Mouse (Mus musculus) stomach, postnatal 0 days (tissue): ENCODE data around the gene Prkag3. TPM values are rescaled to one million over a fixed set of nuclear protein-coding genes. Genes with fewer than 3 reads are reported as not detected.

Experiments used
- ATAC-seq: fragments of 200-750 bp; cut with Nextera tagmentation; 2 replicates; pipeline ENCODE4 v1.8.0; 2017; ENCODE audit not compliant: low FRiP score, low TSS enrichment
- DNase-seq: peaks from one replicate; pipeline ENCODE4 v3.0.0-alpha.2; 2016; ENCODE audit warnings: low spot score
- H3K27ac ChIP-seq: fragments of 300-500 bp; sonication (generic); replicated peaks from 2 replicates; pipeline ENCODE4 v1.5.1; 2014; ENCODE audit warnings: mild to moderate bottlenecking, control low read depth
- H3K27me3 ChIP-seq: fragments of 300-500 bp; sonication (generic); 2 replicates; pipeline ENCODE4 v1.6.1; 2014; ENCODE audit warnings: low read length; ENCODE audit not compliant: control insufficient read depth, insufficient read depth
- H3K36me3 ChIP-seq: fragments of 300-500 bp; sonication (generic); 2 replicates; pipeline ENCODE4 v1.6.1; 2014; ENCODE audit warnings: low read length, mixed read lengths; ENCODE audit not compliant: control insufficient read depth, insufficient read depth
- H3K4me1 ChIP-seq: fragments of 300-500 bp; sonication (generic); replicated peaks from 2 replicates; pipeline ENCODE4 v1.6.1; 2014; ENCODE audit warnings: antibody characterized with exemption; ENCODE audit not compliant: control insufficient read depth, insufficient read depth
- H3K4me2 ChIP-seq: fragments of 300-500 bp; sonication (generic); replicated peaks from 2 replicates; pipeline ENCODE4 v1.6.1; 2014; ENCODE audit warnings: low read depth, mild to moderate bottlenecking, control low read depth, moderate library complexity
- H3K4me3 ChIP-seq: fragments of 300-500 bp; sonication (generic); 2 replicates; pipeline ENCODE4 v1.5.1; 2014; ENCODE audit warnings: low read depth, low read length, control low read depth
- H3K9ac ChIP-seq: fragments of 300-500 bp; sonication (generic); 2 replicates; pipeline ENCODE4 v1.6.1; 2014; ENCODE audit warnings: mild to moderate bottlenecking, low read length, control low read depth, mixed read lengths
- H3K9me3 ChIP-seq: fragments of 300-500 bp; sonication (generic); 2 replicates; pipeline ENCODE4 v1.6.1; 2016; ENCODE audit warnings: low read length; ENCODE audit not compliant: control insufficient read depth
- CTCF ChIP-seq: IDR thresholded peaks from 2 replicates; pipeline ENCODE4 v1.5.1; 2016; ENCODE audit warnings: antibody characterized with exemption, low read depth, mild to moderate bottlenecking, moderate library complexity
- EP300 ChIP-seq: optimal IDR thresholded peaks from 2 replicates; pipeline ENCODE3; 2016; ENCODE audit warnings: antibody characterized with exemption
- WGBS: fragments of 180-500 bp; shearing (Covaris S2); extraction: QIAGEN DNeasy Blood & Tissue Kit; methylation state at CpG from one replicate; pipeline ENCODE4 v1.1.7; 2014; 5-methylcytosine and 5-hydroxymethylcytosine counted together
- polyA plus RNA-seq: library from polyadenylated mRNA; unstranded; fragments of >200 nt; fragmentation: Nextera tagmentation; extraction: Ambion mirVana; gene quantifications from 2 replicates; pipeline ENCODE4 v1.2.1, GENCODE M21; 2015

Gene Prkag3
- polyA plus RNA-seq, 1 experiment from 2014 or later, result 0.25 TPM

DNA sequence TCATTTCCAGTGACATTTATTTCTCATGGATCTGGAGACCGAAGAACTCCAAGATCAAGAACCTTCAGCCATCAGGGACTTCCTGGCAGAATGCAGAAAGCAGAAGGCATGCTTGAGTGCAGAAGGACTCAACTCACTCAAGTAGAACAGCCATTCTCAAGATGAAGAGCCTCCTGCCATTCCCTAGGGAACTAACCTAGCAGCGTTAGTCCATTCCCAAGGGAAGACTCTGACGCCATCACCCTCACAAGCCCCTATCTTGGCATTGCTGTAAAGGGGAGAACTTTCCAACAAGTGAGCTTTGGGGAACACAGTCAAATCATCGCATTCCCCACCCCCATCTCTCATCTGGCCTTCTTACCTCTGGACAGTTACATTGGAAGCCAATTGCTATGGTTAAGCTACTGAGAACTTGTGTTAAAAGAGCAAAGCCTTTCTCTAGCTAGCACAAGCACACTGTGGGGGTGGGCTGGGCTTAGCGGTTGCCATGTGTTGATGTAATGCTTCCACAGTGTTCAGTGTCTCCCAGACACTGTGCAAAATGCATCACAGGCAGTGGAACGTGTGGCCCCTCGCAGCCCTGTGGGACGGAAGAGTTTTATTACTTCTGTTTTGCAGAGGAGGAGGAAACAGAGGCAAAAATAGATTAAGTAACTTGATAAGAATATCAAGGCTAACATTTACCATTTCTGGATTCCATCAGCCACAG is 4.4 kb upstream of the Prkag3 start:
- no peaks in the 10 kb centered on the region for H3K9me3 ChIP-seq
- TF ChIP-seq EP300, result no peak
- no peak for TF ChIP-seq CTCF
- no peak for ATAC-seq
- H3K9ac ChIP-seq, result no peak overlapping the region
- H3K27me3 ChIP-seq, result no peaks in the 10 kb centered on the region
- H3K4me2 ChIP-seq, result no peak overlapping the region
- DNase-seq, result no peak
- no peak overlapping the region for H3K27ac ChIP-seq
- no peak overlapping the region for H3K4me3 ChIP-seq
- 83% methylated on average over 8 of the region's 8 CpGs for WGBS
- no peaks in the 10 kb centered on the region for H3K36me3 ChIP-seq
- 0 out of 2 replicates have a peak, but pooled peaks cover 4% of the 10 kb centered on the region for H3K4me1 ChIP-seq

DNA sequence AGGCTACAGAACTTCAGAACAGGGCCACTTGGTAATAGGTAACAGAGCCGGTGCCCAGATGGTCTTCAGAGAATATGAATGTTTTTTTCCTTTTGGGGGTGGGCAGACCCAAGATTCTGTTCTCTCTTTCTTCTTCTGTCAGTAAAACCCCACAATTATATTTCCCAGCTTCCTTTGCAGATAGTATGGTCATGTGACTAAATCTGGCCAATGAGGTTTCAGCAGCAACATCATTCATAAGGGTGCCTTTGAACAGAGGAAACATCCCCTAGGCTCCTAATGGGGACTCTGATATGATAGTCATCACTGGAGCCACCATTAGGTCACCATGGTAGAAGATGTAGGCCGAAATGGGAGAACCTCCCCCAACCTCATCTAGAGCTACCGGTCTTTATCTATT is 3.8 kb upstream of the Prkag3 start:
- no peaks in the 10 kb centered on the region for H3K9me3 ChIP-seq
- ATAC-seq, result no peak

DNA sequence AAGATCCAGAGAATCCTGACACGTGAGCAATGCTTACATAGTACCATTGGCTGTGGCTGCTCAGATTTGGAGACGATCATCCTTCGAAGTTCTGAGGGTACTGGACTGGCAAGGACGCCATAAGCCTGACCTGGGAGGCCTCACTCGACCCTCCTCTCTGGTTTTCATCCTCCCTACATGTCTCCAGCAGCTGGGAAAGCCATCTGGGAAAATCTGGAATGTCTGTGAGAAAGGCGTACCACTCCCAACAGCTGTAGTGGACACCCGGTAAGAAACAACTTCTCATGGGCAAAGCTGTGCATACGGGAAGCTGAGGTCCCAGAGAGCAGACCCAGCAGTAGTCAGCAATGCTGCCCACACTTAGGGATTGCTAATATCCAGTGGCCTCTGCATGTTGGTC is 3.1 kb upstream of the Prkag3 start:
- Histone ChIP-seq H3K27me3 (no peaks in the 10 kb centered on the region), H3K36me3 (no peaks in the 10 kb centered on the region), H3K4me3 (no peak overlapping the region), H3K9me3 (no peaks in the 10 kb centered on the region), H3K4me2 (no peak overlapping the region), H3K27ac (no peak overlapping the region), H3K4me1 (0 out of 2 replicates have a peak, but pooled peaks cover 4% of the 10 kb centered on the region), H3K9ac (no peak overlapping the region)
- no peak for TF ChIP-seq CTCF
- no peak for TF ChIP-seq EP300
- ATAC-seq (no peak), DNase-seq (no peak)
- WGBS, result 72% methylated on average over 8 of the region's 8 CpGs

More for the DNA sequence above, 3.8 kb upstream of the Prkag3 start:
- 0 out of 2 replicates have a peak, but pooled peaks cover 4% of the 10 kb centered on the region for H3K4me1 ChIP-seq
- no peak overlapping the region for H3K4me2 ChIP-seq
- TF ChIP-seq CTCF (no peak), EP300 (no peak)
- 97% methylated on average over 3 of the region's 3 CpGs for WGBS
- no peak overlapping the region for H3K4me3 ChIP-seq
- no peaks in the 10 kb centered on the region for H3K27me3 ChIP-seq
- H3K27ac ChIP-seq, result no peak overlapping the region
- no peaks in the 10 kb centered on the region for H3K36me3 ChIP-seq
- no peak overlapping the region for H3K9ac ChIP-seq
- DNase-seq, result no peak

DNA sequence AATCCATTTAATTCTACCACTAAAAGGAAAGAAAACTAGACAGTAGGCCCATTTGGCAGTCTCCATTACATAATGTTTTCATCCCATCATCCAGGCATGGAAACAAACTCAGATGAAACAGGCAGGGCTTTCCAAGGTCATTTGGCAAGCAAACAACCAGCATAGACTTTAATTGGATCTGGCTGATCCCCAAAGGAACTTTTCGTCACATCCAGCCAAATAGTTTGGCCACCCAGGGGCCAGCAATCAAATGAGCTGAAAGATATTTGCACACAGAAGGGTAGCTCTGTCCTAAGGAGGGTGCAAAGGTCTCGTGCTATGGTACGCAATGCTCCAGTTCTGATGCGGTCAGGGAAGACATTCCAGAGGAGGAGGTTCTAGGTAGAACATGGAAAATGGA is 1.7 kb upstream of the Prkag3 start:
- no peaks in the 10 kb centered on the region for H3K27me3 ChIP-seq
- H3K9ac ChIP-seq, result no peak overlapping the region
- 0 out of 2 replicates have a peak, but pooled peaks cover 4% of the 10 kb centered on the region for H3K4me1 ChIP-seq
- H3K4me2 ChIP-seq, result no peak overlapping the region
- no peak for DNase-seq
- TF ChIP-seq EP300, result no peak
- TF ChIP-seq CTCF, result no peak
- WGBS, result 63% methylated on average over 4 of the region's 4 CpGs
- H3K4me3 ChIP-seq, result no peak overlapping the region
- no peak overlapping the region for H3K27ac ChIP-seq
- no peak for ATAC-seq
- no peaks in the 10 kb centered on the region for H3K9me3 ChIP-seq
- H3K36me3 ChIP-seq, result no peaks in the 10 kb centered on the region

DNA sequence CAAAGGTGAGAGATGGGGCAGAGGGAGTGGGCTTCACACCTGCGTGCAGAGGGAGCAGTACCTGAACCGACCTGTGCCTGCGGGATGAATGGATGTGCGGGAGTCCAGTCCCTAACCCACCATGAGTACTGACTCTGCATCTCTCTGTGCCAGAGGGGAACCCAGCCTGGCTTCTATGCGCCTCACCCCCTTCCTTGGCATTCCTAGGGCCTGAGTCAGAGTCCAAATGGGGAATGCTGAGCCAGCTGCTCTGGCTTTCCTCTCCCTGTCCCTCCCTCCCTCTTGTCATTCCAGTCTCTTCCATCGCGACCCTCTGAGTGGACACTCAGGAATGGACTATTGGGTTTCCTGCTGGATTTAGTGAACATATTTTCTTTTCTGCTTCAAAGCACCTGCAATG is 280 bp upstream of the Prkag3 start:
- Histone ChIP-seq H3K36me3 (no peaks in the 10 kb centered on the region), H3K4me2 (peak overlapping the region; percentile 48; the same call in 1 of the 2 replicates), H3K9ac (no peak overlapping the region), H3K27me3 (no peaks in the 10 kb centered on the region), H3K9me3 (no peaks in the 10 kb centered on the region), H3K4me3 (no peak overlapping the region), H3K4me1 (0 out of 2 replicates have a peak, but pooled peaks cover 4% of the 10 kb centered on the region), H3K27ac (no peak overlapping the region)
- ATAC-seq, result peak; percentile 79
- 35% methylated on average over 7 of the region's 7 CpGs for WGBS
- peak; percentile 57 for DNase-seq
- no peak for TF ChIP-seq EP300
- no peak for TF ChIP-seq CTCF

DNA sequence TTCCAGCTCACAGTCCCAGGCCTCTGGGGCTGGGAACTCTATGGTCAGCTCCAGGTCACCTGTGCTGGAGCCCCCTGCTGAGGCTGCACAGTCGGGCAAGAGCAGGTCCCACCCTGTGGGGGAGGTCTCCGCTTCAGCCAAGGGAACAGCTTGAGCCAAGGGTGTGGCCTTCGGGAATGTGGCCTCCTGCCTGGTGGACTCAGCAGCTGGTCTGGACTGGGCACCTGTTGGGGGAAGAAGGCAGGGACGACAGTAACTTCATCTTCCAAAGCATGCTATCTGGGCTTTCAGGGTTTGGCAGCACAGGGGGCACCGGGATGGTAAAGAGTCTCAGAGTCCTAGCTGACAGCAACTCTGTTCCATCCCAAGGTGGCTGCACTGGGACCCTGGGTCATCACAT is 1.7 kb downstream of the Prkag3 start:
- Histone ChIP-seq H3K4me2 (no peak overlapping the region), H3K4me1 (0 out of 2 replicates have a peak, but pooled peaks cover 4% of the 10 kb centered on the region), H3K4me3 (no peak overlapping the region), H3K27ac (no peak overlapping the region), H3K36me3 (no peaks in the 10 kb centered on the region), H3K9ac (no peak overlapping the region), H3K27me3 (no peaks in the 10 kb centered on the region), H3K9me3 (no peaks in the 10 kb centered on the region)
- DNase-seq (no peak), ATAC-seq (no peak; the same call in 1 of the 2 replicates)
- TF ChIP-seq CTCF, result no peak
- WGBS, result 53% methylated on average over 5 of the region's 5 CpGs
